Mouse (Mus musculus): Measurements from ENCODE around the gene Tmem191c.

DNA sequence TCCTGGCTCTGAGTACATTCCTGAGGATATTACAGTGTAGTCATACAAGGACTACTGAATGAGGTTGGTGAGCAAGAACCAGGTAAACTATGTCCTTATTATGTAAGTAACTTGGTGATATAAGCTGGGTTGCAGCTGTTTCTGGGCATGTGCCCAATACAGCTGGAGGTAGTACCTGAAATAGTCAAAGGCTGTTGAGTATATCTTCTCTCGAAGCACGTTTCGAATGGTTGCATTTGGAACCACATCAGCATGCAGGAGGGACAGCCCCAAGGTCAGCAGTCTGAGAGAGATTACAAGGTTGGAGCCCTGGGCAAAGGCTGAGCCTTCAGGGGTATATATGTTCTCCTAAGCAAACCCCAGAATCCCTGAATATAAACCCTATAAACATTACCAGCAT, 24.9 kb downstream of the Tmem191c start:
- TF ChIP-seq TCF12 (IDR thresholded peaks at IDR 0.05; ENCODE audit: low read depth, low read length): no peak
- no peak for TF ChIP-seq NELFE (IDR thresholded peaks at IDR 0.05; ENCODE audit: low read depth, low read length)
- TF ChIP-seq CTCF (IDR thresholded peaks at IDR 0.05 in 2 of 3, conservative IDR thresholded peaks at IDR 0.05 in 1 of 3; ENCODE audit: control insufficient read depth in 1 of 3, insufficient read depth in 1 of 3, low read depth in 2 of 3, low read length in 3 of 3, poor library complexity in 1 of 3, severe bottlenecking in 1 of 3): no peak
- TF ChIP-seq CHD2 (IDR thresholded peaks at IDR 0.05; ENCODE audit: low read length): no peak
- no peak for TF ChIP-seq KAT2A (conservative IDR thresholded peaks at IDR 0.05; ENCODE audit: low read depth, low read length)
- no peak for TF ChIP-seq POLR2A (IDR thresholded peaks at IDR 0.05; ENCODE audit: control insufficient read depth in 1 of 2, insufficient read depth in 1 of 2, low read depth in 1 of 2, low read length in 2 of 2, poor library complexity in 1 of 2)

Measured in MEL (cell line).